Mouse (Mus musculus): ENCODE measurements around the gene Sobp.

GRCm38 (mm10) chr10:43097755-43098154 lies 76.6 kb downstream of the Sobp start:
- no peak for TF ChIP-seq CTCF (IDR thresholded peaks at IDR 0.05; ENCODE audit: low read depth)
- no peak for TF ChIP-seq EP300 (IDR thresholded peaks at IDR 0.05; ENCODE audit: low read depth)

Data from liver, embryonic 14.5 days (tissue).